Mouse (Mus musculus): ENCODE results near the gene Sgcd.

DNA sequence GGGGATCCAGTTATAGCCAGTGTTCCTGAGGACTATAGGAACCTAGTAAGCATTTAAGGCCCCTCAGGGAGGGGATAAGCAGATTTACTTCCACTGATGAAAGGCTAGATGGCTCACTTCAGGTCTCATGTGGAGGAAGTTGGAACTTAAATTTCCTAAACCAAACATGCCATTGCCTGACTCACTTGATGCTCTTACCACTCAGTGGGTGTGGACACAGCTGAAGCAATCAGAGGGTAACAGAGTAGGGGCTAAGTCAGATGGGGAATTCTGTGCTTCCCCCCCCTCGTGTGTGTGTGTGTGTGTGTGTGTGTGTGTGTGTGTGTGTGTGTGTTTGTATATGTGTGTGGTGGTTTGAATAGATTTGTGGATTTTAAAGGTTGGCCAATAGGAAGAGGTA, 830.7 kb downstream of the Sgcd start:
- TF ChIP-seq EP300 (IDR thresholded peaks at IDR 0.05) (no peak), CTCF (IDR thresholded peaks at IDR 0.05) (no peak)

All from lung, postnatal 0 days (tissue).